Mouse (Mus musculus): ENCODE data around the gene Slc25a3.

Slc25a3 gene

DNA sequence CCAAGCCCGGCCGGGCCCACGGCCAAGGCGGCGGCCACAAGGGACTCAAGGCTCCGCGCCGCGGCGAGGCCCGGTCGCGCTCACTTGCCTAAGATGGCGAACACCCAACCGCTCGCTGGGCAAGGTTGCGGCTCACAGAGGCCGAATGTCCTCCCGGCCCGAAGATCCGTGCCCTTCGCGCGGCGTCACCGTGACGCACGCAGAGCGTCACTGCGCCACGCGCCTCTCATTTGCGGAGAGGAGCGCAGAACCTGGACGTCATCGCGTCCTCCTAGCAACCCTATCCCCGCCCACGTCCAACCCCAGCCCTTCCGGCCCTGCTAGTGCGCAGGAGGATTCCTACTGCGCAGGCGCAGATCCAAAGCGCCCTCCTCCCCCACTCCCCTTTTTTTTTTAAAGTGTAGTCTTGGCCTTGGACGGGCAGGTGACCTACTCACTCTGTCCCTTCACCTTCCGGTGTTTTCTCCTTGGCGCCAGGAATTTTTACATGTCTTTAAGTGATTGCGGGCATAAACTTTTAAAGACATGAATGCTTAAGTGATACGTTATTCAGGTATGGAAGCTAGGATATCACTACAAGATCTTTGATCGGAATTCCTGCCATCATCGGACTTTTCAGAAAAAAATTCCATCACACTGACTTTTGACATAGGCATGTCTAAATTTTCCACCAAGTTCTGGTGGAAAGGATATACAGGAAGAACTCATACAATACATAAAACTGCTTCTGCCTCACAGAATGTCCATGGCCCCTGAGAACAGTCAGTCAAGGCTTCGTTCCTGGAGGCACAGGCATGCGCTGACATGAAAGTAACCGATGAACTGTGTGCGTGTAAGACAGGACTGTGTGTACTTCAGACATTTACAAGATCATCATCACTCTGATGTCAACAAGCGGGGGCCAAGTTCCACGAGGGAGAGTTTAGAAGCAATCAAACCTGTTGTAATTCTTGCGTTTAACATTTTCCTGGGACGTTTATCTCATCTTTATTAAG lies at the start of gene Slc25a3:
Slc25a3 (minus strand) TSS at position 232 of the 995 bp plus-strand sequence.
- WGBS, result 9% methylated on average over 59 of the region's 59 CpGs

DNA sequence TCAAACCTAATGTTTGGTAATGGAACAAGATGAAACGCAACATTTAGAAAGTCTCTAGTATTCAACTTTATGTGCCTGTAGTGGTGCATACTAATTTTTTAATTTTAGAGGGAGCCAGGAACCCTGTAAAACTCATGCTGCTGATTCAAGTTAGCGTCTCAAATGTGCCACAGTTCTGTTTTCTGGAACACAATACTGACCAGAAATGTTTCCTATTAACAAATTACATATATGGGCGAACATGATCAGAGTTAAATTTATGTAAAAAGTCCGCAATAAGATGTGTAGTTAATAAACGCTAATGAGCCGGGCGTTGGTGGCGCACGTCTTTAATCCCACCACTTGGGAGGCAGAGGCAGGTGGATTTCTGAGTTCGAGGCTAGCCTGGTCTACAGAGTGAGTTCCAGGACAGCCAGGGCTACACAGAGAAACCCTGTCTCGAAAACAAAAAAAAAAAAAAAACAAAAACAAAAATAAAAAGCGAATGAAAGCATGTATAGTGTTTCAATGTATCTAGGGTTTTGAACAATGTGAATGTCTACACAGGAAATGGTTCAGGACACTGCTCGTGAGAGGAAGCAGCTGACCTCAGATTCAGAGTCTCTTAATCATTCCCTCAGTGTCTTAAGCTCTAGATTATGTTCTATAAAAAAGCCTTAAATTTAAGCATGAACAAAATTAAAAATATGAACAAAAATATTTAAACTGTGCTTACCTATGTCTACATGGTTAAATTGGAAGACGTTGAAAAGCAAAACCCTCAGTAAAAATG lies 48.7 kb upstream of the Slc25a3 start:
- 74% methylated on average over 14 of the region's 14 CpGs for WGBS

- WGBS, result under 1% methylated on average over 68 of the region's 68 CpGs
Measured at GRCm38 (mm10) chr10:91171455-91172328, 47.8 kb upstream of the Slc25a3 start.

GRCm38 (mm10) chr10:91171041-91171440 lies 47.2 kb upstream of the Slc25a3 start:
- WGBS, result under 1% methylated on average over 59 of the region's 59 CpGs

DNA sequence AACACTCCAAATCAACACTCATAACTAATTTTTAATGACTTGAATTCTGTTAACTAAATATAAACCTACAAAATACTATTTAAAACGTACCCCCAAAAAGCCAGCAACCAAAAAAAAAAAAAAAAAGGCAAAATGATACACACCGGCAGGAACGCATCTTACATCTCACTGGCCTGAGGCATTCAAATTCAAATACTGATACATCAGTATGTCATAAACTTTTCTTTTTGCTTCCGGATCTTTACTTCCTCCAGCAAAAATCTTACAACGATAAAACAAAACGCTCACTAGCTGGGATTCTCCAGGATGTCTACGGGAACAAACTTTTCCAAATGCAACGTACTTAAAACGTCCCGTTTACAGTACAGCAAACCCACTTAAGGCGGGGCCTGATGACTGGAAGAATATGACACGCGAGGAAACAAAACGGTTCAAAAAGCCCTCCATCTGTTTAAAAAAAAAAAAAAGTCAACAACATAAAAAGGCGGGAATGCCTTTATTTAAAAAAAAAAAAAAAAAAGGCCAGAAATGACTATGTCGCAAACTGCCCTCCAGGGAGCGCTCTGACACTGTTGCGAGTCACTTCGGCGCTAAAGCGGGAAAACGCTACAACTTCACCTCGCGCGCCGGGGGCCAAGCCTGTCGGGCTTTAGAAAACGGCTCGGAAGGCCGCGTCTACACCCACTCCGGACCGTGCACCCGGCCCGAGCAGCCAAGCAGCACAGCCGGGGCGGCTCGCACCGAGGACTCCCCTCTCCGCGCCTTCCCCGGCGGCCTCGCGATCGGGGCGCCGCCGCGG lies 46.5 kb upstream of the Slc25a3 start:
- under 1% methylated on average over 50 of the region's 50 CpGs for WGBS

- 33% methylated on average over 17 of the region's 17 CpGs for WGBS
Measured at GRCm38 (mm10) chr10:91169414-91170065, 45.7 kb upstream of the Slc25a3 start.

DNA sequence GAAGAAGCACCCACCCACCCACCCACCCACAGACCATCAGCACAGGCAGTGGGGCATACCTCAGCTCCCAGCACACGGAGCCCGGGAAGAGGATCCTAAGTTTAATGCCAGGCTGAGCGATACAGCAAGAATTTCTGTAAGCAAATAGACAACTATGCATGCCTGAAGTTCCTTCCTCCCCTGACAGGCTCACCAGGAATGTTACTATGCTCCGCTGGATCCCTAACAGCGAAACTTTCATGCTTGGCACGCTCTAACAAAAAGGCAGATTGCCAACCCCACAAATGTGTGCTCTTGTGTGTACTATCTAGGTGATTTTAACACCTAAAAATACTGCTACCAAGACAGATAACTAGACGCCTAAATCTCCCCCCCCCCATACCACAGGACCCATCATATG lies 43.5 kb upstream of the Slc25a3 start:
- 21% methylated on average over 7 of the region's 7 CpGs for WGBS

DNA sequence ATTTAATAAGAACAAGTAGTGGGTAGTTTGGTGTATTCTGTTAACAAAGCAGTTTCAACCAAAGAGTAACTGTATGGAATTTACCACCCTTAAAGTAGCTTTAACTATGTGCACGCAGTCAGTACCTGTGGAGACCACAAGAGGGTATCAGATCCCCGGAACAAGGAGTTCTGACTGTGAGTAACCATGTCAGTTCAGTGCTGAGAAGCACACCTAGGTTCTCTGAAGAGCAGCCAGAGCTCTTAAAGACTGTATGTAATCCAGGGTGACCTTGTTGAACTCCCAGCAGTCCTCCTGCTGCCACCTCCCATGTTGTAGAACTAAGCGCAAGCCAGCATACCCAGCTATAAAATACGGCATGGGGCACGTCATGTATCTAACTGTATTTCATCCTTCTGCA lies 43.0 kb upstream of the Slc25a3 start:
- 41% methylated on average over 5 of the region's 5 CpGs for WGBS

DNA sequence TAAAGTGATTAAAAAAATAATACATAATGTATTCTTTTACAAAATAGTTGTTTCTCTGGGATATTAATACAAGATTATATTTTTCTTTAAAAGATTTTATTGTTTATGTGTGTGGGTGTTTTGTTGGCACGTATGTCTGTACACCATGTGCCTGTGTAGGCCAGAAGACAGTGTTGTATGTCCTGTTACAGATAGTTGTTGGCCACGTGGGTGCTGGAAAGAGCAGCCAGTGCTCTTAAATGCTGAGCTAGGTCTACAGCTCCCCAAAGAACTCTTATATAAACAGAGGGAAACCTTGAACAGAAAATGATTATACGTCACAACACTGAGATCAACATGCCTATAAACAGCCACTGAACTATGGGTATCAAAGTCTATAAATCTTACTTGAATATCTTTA lies 40.6 kb upstream of the Slc25a3 start:
- WGBS, result 66% methylated on average over 3 of the region's 3 CpGs

DNA sequence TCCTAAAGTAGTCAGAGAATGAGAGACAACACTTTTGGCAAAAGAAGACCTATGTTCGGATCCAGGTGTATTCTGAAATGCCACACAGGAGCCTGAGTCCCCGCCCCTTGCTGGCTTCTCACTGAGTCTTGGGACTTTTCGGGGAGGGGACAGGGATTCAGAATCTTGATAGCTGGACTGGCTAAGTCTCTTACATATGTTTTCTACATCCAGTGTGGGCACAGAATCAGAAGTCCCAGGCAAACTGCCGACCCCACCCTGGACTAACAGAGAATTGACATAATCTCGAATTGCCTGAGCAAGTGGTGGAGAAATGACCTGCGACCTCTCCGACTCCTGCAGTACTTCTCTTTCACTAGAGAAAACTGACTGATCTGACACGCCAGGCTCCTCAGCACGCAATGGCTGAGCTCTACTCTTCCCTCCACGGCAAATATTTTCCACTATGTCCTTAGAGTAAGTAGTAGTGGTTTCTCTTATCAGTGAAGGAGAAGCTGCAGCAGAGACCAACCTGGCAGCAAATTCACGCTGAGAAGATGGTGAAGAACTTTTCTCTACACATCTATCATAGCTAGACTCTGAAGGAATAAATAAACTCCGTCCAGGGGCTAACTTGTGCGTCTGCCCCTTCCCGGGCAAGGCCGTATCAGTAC lies 38.8 kb upstream of the Slc25a3 start:
- 89% methylated on average over 15 of the region's 15 CpGs for WGBS

DNA sequence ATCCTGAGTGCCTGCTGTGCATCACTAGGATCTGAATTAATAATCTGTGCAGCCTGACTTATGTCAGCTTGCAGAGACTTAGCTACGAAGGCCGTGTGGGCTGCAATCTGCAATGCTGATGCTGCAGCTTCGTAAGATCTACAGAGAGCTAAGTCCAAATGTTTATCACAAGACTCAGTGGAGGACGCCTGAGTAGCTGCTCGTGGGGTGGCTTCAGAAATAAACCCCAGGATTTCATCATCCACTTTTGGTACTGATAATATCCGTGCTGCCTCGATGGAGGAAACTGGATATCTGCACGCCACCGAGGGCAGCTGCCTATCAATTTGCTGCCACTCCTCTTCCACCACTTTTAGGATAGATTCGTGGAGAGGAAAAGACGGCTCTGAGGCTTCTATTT lies 38.2 kb upstream of the Slc25a3 start:
- WGBS, result 74% methylated on average over 11 of the region's 11 CpGs

- 89% methylated on average over 5 of the region's 5 CpGs for WGBS
Measured at GRCm38 (mm10) chr10:91161006-91161405, 37.1 kb upstream of the Slc25a3 start.

DNA sequence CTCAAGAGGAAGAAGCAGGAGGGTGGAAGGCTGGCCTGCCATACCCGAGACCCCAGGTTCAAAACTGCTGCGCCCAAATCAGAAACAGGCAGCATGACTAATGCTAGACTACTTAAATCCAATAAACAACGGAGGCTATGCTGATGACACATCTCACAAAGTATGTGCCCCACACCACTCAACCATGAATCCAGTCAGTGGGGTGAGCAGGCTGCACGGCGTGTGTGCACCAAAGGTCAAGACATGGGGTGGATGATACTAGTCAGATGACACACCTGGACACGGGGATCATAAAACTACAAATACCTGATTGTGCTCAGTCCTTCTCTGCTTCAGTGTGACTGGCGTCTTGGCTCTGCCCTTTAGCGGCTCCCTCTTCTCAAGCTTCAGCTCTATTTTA lies 34.6 kb upstream of the Slc25a3 start:
- WGBS, result 80% methylated on average over 8 of the region's 8 CpGs

GRCm38 (mm10) chr10:91156338-91156737 lies 32.5 kb upstream of the Slc25a3 start:
- WGBS, result 79% methylated on average over 6 of the region's 6 CpGs

GRCm38 (mm10) chr10:91153894-91154503 lies 30.1 kb upstream of the Slc25a3 start:
- WGBS, result 91% methylated on average over 10 of the region's 10 CpGs

- WGBS, result 96% methylated on average over 7 of the region's 7 CpGs
Measured at GRCm38 (mm10) chr10:91145413-91145812, 21.6 kb upstream of the Slc25a3 start.

GRCm38 (mm10) chr10:91143313-91144230 lies 19.7 kb upstream of the Slc25a3 start:
- 74% methylated on average over 18 of the region's 18 CpGs for WGBS

- WGBS, result 79% methylated on average over 10 of the region's 10 CpGs
Measured at GRCm38 (mm10) chr10:91142654-91143191, 18.9 kb upstream of the Slc25a3 start.
